Mouse (Mus musculus) small intestine, adult 2 months (tissue): ENCODE data around the gene Stn1.

ENCODE experiments used
- CTCF ChIP-seq: fragments of 200-500 bp; IDR thresholded peaks from 2 replicates; pipeline ENCODE4 v1.5.1; 2012; ENCODE audit warnings: low read depth, mild to moderate bottlenecking, control low read depth, inconsistent platforms, low read length, moderate library complexity, mixed read lengths; ENCODE audit not compliant: insufficient replicate concordance, insufficient read length; ENCODE audit errors: extremely low read depth
- POLR2A ChIP-seq: fragments of 200-500 bp; IDR thresholded peaks from 2 replicates; pipeline ENCODE4 v1.6.1; 2012; ENCODE audit warnings: low read depth, mild to moderate bottlenecking, control low read depth, inconsistent platforms, low read length, moderate library complexity

DNA sequence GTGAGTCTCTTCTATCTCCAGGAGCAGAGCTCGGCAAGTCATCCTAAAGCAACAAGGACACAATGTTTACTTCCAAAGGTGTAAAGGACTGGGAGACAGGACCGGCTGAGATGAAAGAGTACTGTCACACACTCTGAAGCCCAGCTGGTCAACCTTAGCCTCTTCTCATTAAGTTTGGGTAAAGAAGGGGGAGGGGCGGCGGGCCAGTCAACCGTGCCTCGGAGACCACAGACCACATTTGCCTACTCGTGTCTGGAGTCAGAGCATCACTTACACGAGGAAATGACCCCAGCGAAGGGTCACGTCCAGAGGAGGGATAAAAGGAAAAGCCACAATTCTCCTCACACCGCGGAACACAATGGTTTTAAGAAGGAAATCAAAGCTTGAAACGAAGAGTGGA is 74.1 kb downstream of the Stn1 start:
- no peak for TF ChIP-seq POLR2A
- no peak for TF ChIP-seq CTCF
